Mouse (Mus musculus) embryonic facial prominence, embryonic 14.5 days (tissue): ENCODE data around the gene Tmprss7. TPM values are rescaled to one million over a fixed set of nuclear protein-coding genes. Genes with fewer than 3 reads are reported as not detected.
A peak's percentile ranks its signal among the peaks of the same experiment; 100 is the strongest.

Source experiments
- ATAC-seq: fragments of 200-750 bp; cut with Nextera tagmentation; 2 replicates; pipeline ENCODE4 v1.8.0; 2017; ENCODE audit warnings: low read depth, moderate number of reproducible peaks, moderate TSS enrichment
- DNase-seq: peaks from one replicate; pipeline ENCODE4 v3.0.0-alpha.2; 2015; ENCODE audit warnings: low spot score
- H3K27ac ChIP-seq: fragments of 300-500 bp; sonication (generic); replicated peaks from 2 replicates; pipeline ENCODE4 v1.5.1; 2014; ENCODE audit warnings: low read depth, mild to moderate bottlenecking, low read length, moderate library complexity
- H3K27me3 ChIP-seq: fragments of 300-500 bp; sonication (generic); replicated peaks from 2 replicates; pipeline ENCODE4 v1.6.1; 2014; ENCODE audit warnings: low read length; ENCODE audit not compliant: control insufficient read depth, insufficient read depth
- H3K36me3 ChIP-seq: fragments of 300-500 bp; sonication (generic); 2 replicates; pipeline ENCODE4 v1.6.1; 2014; ENCODE audit warnings: low read length, mixed read lengths; ENCODE audit not compliant: control insufficient read depth, insufficient read depth
- H3K4me1 ChIP-seq: fragments of 300-500 bp; sonication (generic); 2 replicates; pipeline ENCODE4 v1.6.1; 2014; ENCODE audit warnings: antibody characterized with exemption, low read length; ENCODE audit not compliant: control insufficient read depth, insufficient read depth
- H3K4me2 ChIP-seq: fragments of 300-500 bp; sonication (generic); 2 replicates; pipeline ENCODE4 v1.6.1; 2014; ENCODE audit warnings: low read depth, mild to moderate bottlenecking, low read length, moderate library complexity, mixed read lengths
- H3K4me3 ChIP-seq: fragments of 300-500 bp; sonication (generic); 2 replicates; pipeline ENCODE4 v1.5.1; 2014; ENCODE audit warnings: low read depth, mild to moderate bottlenecking, low read length
- H3K9ac ChIP-seq: fragments of 300-500 bp; sonication (generic); 2 replicates; pipeline ENCODE4 v1.6.1; 2014; ENCODE audit warnings: low read depth, mild to moderate bottlenecking, low read length, moderate library complexity, mixed read lengths
- H3K9me3 ChIP-seq: fragments of 300-500 bp; sonication (generic); 2 replicates; pipeline ENCODE4 v1.6.1; 2016; ENCODE audit warnings: low read length; ENCODE audit not compliant: control insufficient read depth
- WGBS: fragments of 180-500 bp; shearing (Covaris S2); extraction: QIAGEN DNeasy Blood & Tissue Kit; methylation state at CpG from one replicate; pipeline ENCODE4 v1.1.7; 2014; 5-methylcytosine and 5-hydroxymethylcytosine counted together
- polyA plus RNA-seq: library from polyadenylated mRNA; unstranded; fragments of >200 nt; fragmentation: Nextera tagmentation; extraction: Ambion mirVana; gene quantifications from 2 replicates; pipeline ENCODE4 v1.2.1, GENCODE M21; 2014

The Tmprss7 gene
- polyA plus RNA-seq, 1 experiment from 2014 or later = not detected

DNA sequence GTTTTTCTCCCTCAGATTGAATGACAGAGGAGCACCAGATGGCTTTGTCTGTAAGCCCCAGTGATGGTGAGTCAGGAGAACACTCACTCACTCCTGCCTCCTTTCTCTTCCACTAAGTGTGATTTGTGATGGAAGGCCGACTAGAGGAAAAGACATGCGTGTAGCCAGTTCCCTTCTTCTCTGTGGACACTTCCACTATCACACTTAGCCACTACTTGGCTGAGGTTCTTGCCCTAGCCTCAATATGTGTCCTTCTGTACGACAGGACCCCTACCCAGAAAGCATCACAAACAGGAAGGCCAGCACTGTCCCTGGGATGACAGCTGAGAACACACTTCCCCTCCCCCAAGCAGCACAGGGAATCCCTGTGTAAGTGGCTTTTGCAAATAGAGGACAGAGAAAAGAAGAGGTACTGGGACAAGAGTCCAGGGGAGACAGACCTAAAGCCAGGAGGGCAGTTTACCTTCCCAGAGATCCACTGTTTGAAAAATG, 29.0 kb upstream of the Tmprss7 start:
- no peaks in the 10 kb centered on the region for H3K27me3 ChIP-seq
- no peaks in the 10 kb centered on the region for H3K9me3 ChIP-seq
- H3K4me2 ChIP-seq = peak overlapping the region; percentile 14; the same call in 1 of the 2 replicates
- no peak overlapping the region for H3K9ac ChIP-seq
- ATAC-seq (no peak), DNase-seq (no peak)
- 0 out of 2 replicates have a peak, but pooled peaks cover 8% of the 10 kb centered on the region for H3K36me3 ChIP-seq
- no peak overlapping the region for H3K27ac ChIP-seq
- peak overlapping the region; percentile 55; the same call in 1 of the 2 replicates for H3K4me3 ChIP-seq
- H3K4me1 ChIP-seq = peaks cover 12% of the 10 kb centered on the region
- WGBS = 65% methylated on average over 3 of the region's 3 CpGs

GRCm38 (mm10) chr16:45720022-45720630, 26.7 kb upstream of the Tmprss7 start:
- 0 out of 2 replicates have a peak, but pooled peaks cover 8% of the 10 kb centered on the region for H3K36me3 ChIP-seq
- no peak overlapping the region for H3K27ac ChIP-seq
- H3K9me3 ChIP-seq = 0 out of 2 replicates have a peak, but pooled peaks cover 6% of the 10 kb centered on the region
- no peak for DNase-seq
- WGBS = 86% methylated on average over 10 of the region's 10 CpGs
- H3K9ac ChIP-seq = no peak overlapping the region
- peaks cover 12% of the 10 kb centered on the region for H3K4me1 ChIP-seq
- no peak for ATAC-seq
- no peaks in the 10 kb centered on the region for H3K27me3 ChIP-seq
- no peak overlapping the region for H3K4me3 ChIP-seq
- H3K4me2 ChIP-seq = no peak overlapping the region

DNA sequence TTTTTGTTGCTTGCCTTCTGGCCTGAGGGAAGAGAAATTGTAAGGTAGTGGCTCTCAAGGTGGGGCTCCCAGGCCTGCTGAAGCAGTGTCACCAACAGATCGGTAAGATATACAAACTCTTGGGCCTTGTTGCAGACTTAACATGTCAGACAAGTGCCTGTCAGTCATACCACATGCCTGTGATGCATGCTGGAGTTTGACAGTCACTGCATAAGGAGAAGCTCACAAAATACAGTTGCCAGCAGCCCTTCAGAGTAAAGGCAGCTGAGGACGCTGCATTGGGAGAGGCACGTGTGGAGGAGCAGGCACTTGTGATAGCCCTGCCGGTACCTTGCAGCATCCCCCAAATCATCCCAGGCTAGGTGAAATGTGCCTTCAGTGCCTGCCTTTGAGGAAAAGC, 24.8 kb upstream of the Tmprss7 start:
- no peaks in the 10 kb centered on the region for H3K4me1 ChIP-seq
- H3K36me3 ChIP-seq = 0 out of 2 replicates have a peak, but pooled peaks cover 8% of the 10 kb centered on the region
- H3K4me3 ChIP-seq = no peak overlapping the region
- no peaks in the 10 kb centered on the region for H3K27me3 ChIP-seq
- ATAC-seq (no peak), DNase-seq (no peak)
- WGBS = 95% methylated on average over 4 of the region's 4 CpGs
- no peak overlapping the region for H3K4me2 ChIP-seq
- no peak overlapping the region for H3K9ac ChIP-seq
- 0 out of 2 replicates have a peak, but pooled peaks cover 6% of the 10 kb centered on the region for H3K9me3 ChIP-seq
- H3K27ac ChIP-seq = no peak overlapping the region

- 0 out of 2 replicates have a peak, but pooled peaks cover 6% of the 10 kb centered on the region for H3K9me3 ChIP-seq
- H3K27ac ChIP-seq = no peak overlapping the region
- H3K4me3 ChIP-seq = no peak overlapping the region
- no peak overlapping the region for H3K4me2 ChIP-seq
- no peaks in the 10 kb centered on the region for H3K27me3 ChIP-seq
- DNase-seq = no peak
- no peak overlapping the region for H3K9ac ChIP-seq
- H3K36me3 ChIP-seq = 0 out of 2 replicates have a peak, but pooled peaks cover 8% of the 10 kb centered on the region
- H3K4me1 ChIP-seq = no peaks in the 10 kb centered on the region
- 86% methylated on average over 5 of the region's 5 CpGs for whole genome bisulfite sequencing
- ATAC-seq = no peak
Measured at GRCm38 (mm10) chr16:45714489-45715150, 21.2 kb upstream of the Tmprss7 start.

DNA sequence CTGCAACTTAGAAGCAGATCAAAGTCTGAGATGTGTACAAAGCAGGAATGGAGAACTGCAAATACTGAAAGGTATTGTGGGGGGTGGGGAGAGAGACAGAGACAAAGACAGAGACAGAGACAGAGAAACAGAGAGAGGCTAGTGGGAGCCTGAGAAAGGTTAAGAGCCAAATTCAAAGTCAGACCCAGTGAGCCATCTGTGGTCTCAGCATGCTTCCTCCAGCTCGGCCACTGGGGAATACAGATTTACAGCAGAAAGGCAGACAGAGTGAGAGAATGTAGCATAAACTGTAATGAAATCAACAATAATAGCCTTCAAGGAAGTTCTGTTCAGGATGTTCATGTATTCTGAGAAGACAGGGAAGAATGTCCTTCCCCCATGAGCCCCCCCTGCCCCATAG, 20.4 kb upstream of the Tmprss7 start:
- ATAC-seq (no peak), DNase-seq (no peak)
- H3K9me3 ChIP-seq = 0 out of 2 replicates have a peak, but pooled peaks cover 6% of the 10 kb centered on the region
- no peak overlapping the region for H3K4me3 ChIP-seq
- H3K4me1 ChIP-seq = no peaks in the 10 kb centered on the region
- H3K36me3 ChIP-seq = 0 out of 2 replicates have a peak, but pooled peaks cover 8% of the 10 kb centered on the region
- no peak overlapping the region for H3K27ac ChIP-seq
- no peaks in the 10 kb centered on the region for H3K27me3 ChIP-seq
- no peak overlapping the region for H3K9ac ChIP-seq
- 79% methylated on average over 1 of the region's 1 CpGs for WGBS
- no peak overlapping the region for H3K4me2 ChIP-seq

DNA sequence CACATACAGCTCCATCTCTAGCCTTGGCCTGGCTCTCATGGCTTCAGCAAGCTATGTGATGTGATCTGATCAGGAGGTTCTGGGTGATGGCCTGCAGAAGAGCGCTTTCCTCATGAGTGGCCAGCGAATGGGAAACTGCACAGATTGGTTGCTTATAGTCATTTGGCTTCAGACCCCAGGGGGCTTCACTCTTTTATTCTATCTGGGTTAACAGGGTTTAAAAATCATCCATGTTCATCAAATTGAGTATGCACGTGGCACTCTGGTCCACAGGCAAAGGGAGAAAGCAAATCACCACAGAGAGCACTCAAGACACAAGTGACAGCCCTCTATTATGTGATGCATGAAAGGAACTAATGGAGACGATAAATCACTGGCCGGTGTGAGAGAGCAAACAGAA, 19.8 kb upstream of the Tmprss7 start:
- ATAC-seq (no peak), DNase-seq (no peak)
- Histone ChIP-seq H3K4me3 (no peak overlapping the region), H3K36me3 (0 out of 2 replicates have a peak, but pooled peaks cover 2% of the 10 kb centered on the region), H3K27me3 (no peaks in the 10 kb centered on the region), H3K9me3 (0 out of 2 replicates have a peak, but pooled peaks cover 6% of the 10 kb centered on the region), H3K4me2 (no peak overlapping the region), H3K9ac (no peak overlapping the region), H3K27ac (no peak overlapping the region), H3K4me1 (no peaks in the 10 kb centered on the region)
- 95% methylated on average over 5 of the region's 5 CpGs for WGBS

GRCm38 (mm10) chr16:45711263-45711662, 17.8 kb upstream of the Tmprss7 start:
- peak; percentile 22 for DNase-seq
- H3K9me3 ChIP-seq = 0 out of 2 replicates have a peak, but pooled peaks cover 6% of the 10 kb centered on the region

DNA sequence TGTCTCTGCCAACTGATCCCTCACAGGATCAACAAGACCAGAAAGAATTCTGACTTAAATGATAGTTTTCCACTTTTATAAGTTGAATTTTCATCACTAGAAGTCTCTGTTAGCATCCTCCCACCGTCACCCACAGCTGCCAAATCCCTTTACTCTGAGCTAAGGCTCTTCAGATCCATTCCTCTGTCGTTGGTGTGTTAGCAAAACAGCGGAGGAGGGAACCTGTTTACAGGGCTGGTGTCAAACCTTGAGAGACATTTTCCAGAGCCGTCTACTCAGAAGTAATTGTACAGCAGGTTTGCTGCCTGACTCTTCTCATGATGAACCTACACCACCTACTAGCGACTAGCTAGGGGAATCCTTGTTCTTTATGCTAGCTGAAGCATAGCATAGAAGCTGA, 5.8 kb upstream of the Tmprss7 start:
- Histone ChIP-seq H3K4me2 (no peak overlapping the region), H3K9ac (no peak overlapping the region), H3K9me3 (no peaks in the 10 kb centered on the region), H3K27ac (no peak overlapping the region), H3K27me3 (no peaks in the 10 kb centered on the region), H3K4me3 (no peak overlapping the region), H3K4me1 (no peaks in the 10 kb centered on the region), H3K36me3 (no peaks in the 10 kb centered on the region)
- ATAC-seq (no peak), DNase-seq (no peak)
- 66% methylated on average over 5 of the region's 5 CpGs for WGBS

More at GRCm38 (mm10) chr16:45711263-45711662, 17.8 kb upstream of the Tmprss7 start:
- 83% methylated on average over 7 of the region's 7 CpGs for WGBS
- H3K36me3 ChIP-seq = no peaks in the 10 kb centered on the region
- H3K4me1 ChIP-seq = no peaks in the 10 kb centered on the region
- H3K27me3 ChIP-seq = no peaks in the 10 kb centered on the region
- H3K9ac ChIP-seq = no peak overlapping the region
- H3K4me2 ChIP-seq = no peak overlapping the region
- no peak overlapping the region for H3K4me3 ChIP-seq
- ATAC-seq = no peak
- no peak overlapping the region for H3K27ac ChIP-seq
